Mouse (Mus musculus): ENCODE measurements around the gene Kcnj9. TPM values are rescaled to one million over a fixed set of nuclear protein-coding genes. Genes with fewer than 3 reads are reported as not detected.

The Kcnj9 gene
- polyA plus RNA-seq, 1 experiment from 2014 or later: 0.04 TPM

DNA sequence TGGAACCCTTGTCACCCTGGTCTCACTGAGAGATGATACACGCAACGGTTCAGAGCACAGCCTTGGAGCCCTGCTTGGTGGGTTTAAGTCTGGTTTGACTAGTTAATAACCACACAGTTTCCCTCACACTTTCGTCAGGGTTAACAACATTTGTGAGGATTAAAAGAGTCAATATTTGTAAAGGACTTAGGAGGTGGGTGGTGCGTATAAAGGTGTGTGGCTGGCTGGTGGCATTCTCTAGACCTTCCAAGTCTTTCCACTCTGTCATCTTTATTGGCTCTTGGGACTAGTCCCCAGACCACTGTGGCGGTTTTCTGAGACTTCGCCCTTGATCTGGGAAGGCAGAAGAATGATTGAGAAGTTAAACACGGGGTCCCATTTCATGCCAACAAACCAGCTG is 15.7 kb upstream of the Kcnj9 start:
- no peak overlapping the region for H3K9ac ChIP-seq
- H3K9me3 ChIP-seq (ENCODE audit: low read depth, low read length): no peaks in the 10 kb centered on the region
- DNase-seq (peak; percentile 29), ATAC-seq (ENCODE audit: insufficient read depth) (peak; percentile 21; the same call in 1 of the 2 replicates)
- no peak overlapping the region for H3K4me3 ChIP-seq (ENCODE audit: low read depth, low read length)
- TF ChIP-seq CTCF (IDR thresholded peaks at IDR 0.05; ENCODE audit: low read depth): no peak
- H3K27me3 ChIP-seq (ENCODE audit: insufficient read depth, low read length): peaks cover 23% of the 10 kb centered on the region
- peak overlapping the region; percentile 42; the same call in 1 of the 2 replicates for H3K27ac ChIP-seq (ENCODE audit: low read depth)
- no peaks in the 10 kb centered on the region for H3K36me3 ChIP-seq (ENCODE audit: insufficient read depth)
- no peaks in the 10 kb centered on the region; the same call in 1 of the 2 replicates for H3K4me1 ChIP-seq (ENCODE audit: insufficient read depth)
- 0 out of 2 replicates have a peak overlapping the region, but pooled peaks have one; percentile 8 for H3K4me2 ChIP-seq
- WGBS: 52% methylated on average over 7 of the region's 7 CpGs

DNA sequence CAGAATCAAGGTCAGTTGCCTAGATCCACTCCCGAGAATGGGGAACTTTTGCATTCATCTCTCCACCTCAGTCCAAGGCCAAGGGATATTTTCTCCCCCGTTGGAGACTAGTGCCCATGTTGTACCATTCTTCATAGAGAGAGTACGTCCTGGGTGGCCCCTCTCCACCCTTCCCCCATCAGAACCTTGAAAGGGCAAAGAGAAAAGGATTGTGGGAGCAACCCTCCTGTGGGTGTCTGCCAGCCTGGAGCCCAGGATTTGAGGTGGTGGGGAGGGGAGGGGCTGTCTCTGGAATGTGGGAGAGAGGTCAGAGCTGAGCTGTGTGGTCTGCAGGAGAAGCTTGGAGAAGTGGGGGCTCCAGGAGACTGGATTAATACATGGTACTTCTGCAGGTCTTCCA is 14.8 kb upstream of the Kcnj9 start:
- no peaks in the 10 kb centered on the region for H3K9me3 ChIP-seq (ENCODE audit: low read depth, low read length)
- peaks cover 27% of the 10 kb centered on the region for H3K27me3 ChIP-seq (ENCODE audit: insufficient read depth, low read length)
- no peak for TF ChIP-seq CTCF (IDR thresholded peaks at IDR 0.05; ENCODE audit: low read depth)
- no peak overlapping the region for H3K27ac ChIP-seq (ENCODE audit: low read depth)
- no peaks in the 10 kb centered on the region for H3K36me3 ChIP-seq (ENCODE audit: insufficient read depth)
- no peak overlapping the region for H3K9ac ChIP-seq
- ATAC-seq (ENCODE audit: insufficient read depth): no peak
- WGBS: 49% methylated on average over 3 of the region's 3 CpGs
- no peak overlapping the region for H3K4me2 ChIP-seq
- no peak for DNase-seq
- H3K4me1 ChIP-seq (ENCODE audit: insufficient read depth): no peaks in the 10 kb centered on the region; the same call in 1 of the 2 replicates
- no peak overlapping the region for H3K4me3 ChIP-seq (ENCODE audit: low read depth, low read length)

DNA sequence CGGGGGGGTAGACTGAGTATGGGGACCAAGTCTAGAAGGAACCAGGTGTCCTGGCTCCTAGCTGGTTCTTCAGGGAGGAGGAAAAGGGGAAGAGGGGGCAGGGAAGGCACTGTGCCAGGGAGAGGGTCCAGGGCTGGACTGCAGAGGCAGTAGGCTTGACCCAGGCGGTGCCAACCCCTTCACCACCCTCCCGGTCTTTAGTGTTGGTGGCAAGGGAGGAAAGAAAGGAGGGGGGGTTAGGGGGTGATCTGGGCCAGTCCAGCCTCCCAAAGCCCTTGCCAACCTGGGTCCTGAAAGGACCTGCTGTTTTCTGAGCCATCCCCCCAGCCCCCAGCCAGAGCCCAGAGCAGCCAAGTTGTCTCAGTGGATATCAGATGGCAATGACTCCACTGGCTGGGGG is 13.6 kb upstream of the Kcnj9 start:
- H3K27ac ChIP-seq (ENCODE audit: low read depth): no peak overlapping the region
- H3K9ac ChIP-seq: no peak overlapping the region
- no peak for DNase-seq
- ATAC-seq (ENCODE audit: insufficient read depth): no peak
- H3K27me3 ChIP-seq (ENCODE audit: insufficient read depth, low read length): peaks cover 27% of the 10 kb centered on the region
- no peak overlapping the region for H3K4me3 ChIP-seq (ENCODE audit: low read depth, low read length)
- no peaks in the 10 kb centered on the region for H3K36me3 ChIP-seq (ENCODE audit: insufficient read depth)
- H3K4me1 ChIP-seq (ENCODE audit: insufficient read depth): no peaks in the 10 kb centered on the region; the same call in 1 of the 2 replicates
- H3K4me2 ChIP-seq: no peak overlapping the region
- H3K9me3 ChIP-seq (ENCODE audit: low read depth, low read length): no peaks in the 10 kb centered on the region
- no peak for TF ChIP-seq CTCF (IDR thresholded peaks at IDR 0.05; ENCODE audit: low read depth)
- WGBS: 89% methylated on average over 3 of the region's 3 CpGs

DNA sequence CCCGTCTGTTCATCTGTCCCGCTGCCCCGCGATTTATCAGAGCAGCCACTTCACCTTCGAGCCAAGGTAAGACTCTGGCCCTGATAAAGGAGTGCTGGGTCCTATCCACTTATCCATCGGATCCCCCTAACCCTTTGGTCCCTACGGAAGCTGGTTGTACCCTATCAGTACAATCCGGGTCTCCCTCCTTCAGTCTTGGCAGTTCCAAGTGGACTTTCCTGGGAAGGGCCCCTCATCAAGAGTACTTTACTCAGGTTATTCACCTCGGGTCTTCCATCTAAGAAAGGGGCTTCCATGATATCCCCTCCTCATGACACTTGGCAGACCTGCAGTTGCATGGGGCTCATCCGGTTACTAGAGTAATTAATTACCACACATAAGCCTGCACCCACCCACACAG is 12.3 kb upstream of the Kcnj9 start:
- Histone ChIP-seq H3K4me3 (ENCODE audit: low read depth, low read length) (peak overlapping the region; percentile 33), H3K4me1 (ENCODE audit: insufficient read depth) (no peaks in the 10 kb centered on the region; the same call in 1 of the 2 replicates), H3K9me3 (ENCODE audit: low read depth, low read length) (no peaks in the 10 kb centered on the region), H3K27me3 (ENCODE audit: insufficient read depth, low read length) (peaks cover 27% of the 10 kb centered on the region), H3K27ac (ENCODE audit: low read depth) (no peak overlapping the region), H3K36me3 (ENCODE audit: insufficient read depth) (no peaks in the 10 kb centered on the region), H3K4me2 (peak overlapping the region; percentile 64), H3K9ac (no peak overlapping the region)
- 8% methylated on average over 10 of the region's 10 CpGs for WGBS
- DNase-seq (no peak), ATAC-seq (ENCODE audit: insufficient read depth) (no peak; the same call in 1 of the 2 replicates)
- no peak for TF ChIP-seq CTCF (IDR thresholded peaks at IDR 0.05; ENCODE audit: low read depth)

DNA sequence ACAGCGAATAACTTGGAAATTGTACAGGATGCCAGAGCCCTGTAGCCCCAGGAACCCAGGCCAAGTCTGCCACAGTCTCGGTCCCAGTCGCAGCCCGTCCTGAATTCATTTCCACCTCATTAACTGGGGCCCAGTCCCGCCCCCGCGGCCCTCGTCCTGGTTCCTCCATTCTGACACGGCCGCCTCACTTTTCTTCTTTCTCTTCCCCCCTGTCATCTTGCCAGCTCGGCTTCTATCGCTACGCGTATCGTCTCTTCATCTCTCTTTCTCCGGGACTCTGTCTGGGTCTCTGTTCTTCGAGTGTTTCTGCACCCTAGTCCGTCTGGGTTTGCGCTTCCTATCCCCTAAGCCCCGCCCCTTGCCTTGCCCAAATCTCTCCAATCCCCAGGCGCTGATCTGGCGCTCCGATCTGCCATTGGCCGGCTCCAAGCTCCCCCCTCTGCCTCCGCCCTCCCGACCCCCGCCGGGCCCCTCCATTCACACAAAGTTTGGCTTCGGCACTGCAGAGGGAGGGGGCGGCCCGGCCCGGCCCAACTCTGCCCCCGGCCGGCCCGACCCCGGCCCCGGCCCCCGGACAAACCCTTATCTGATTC is 11.7 kb upstream of the Kcnj9 start, which contains the start of gene Kcnj10:
Gene Kcnj10, plus strand, starts transcription at position 482 of the 593 bp plus-strand sequence.
- peak within 1 kb of the TSS; percentile 33 for H3K4me3 ChIP-seq (ENCODE audit: low read depth, low read length)
- DNase-seq: peak; percentile 87
- no peaks in the 10 kb centered on the region for H3K9me3 ChIP-seq (ENCODE audit: low read depth, low read length)
- H3K27ac ChIP-seq (ENCODE audit: low read depth): no peak within 1 kb of the TSS
- under 1% methylated on average over 38 of the region's 38 CpGs for WGBS
- no peak for TF ChIP-seq CTCF (IDR thresholded peaks at IDR 0.05; ENCODE audit: low read depth)
- peak within 1 kb of the TSS; percentile 64 for H3K4me2 ChIP-seq
- peaks cover 32% of the 10 kb centered on the region for H3K27me3 ChIP-seq (ENCODE audit: insufficient read depth, low read length)
- no peaks in the 10 kb centered on the region for H3K36me3 ChIP-seq (ENCODE audit: insufficient read depth)
- no peak within 1 kb of the TSS for H3K9ac ChIP-seq
- H3K4me1 ChIP-seq (ENCODE audit: insufficient read depth): no peaks in the 10 kb centered on the region; the same call in 1 of the 2 replicates
- ATAC-seq (ENCODE audit: insufficient read depth): peak; percentile 93

DNA sequence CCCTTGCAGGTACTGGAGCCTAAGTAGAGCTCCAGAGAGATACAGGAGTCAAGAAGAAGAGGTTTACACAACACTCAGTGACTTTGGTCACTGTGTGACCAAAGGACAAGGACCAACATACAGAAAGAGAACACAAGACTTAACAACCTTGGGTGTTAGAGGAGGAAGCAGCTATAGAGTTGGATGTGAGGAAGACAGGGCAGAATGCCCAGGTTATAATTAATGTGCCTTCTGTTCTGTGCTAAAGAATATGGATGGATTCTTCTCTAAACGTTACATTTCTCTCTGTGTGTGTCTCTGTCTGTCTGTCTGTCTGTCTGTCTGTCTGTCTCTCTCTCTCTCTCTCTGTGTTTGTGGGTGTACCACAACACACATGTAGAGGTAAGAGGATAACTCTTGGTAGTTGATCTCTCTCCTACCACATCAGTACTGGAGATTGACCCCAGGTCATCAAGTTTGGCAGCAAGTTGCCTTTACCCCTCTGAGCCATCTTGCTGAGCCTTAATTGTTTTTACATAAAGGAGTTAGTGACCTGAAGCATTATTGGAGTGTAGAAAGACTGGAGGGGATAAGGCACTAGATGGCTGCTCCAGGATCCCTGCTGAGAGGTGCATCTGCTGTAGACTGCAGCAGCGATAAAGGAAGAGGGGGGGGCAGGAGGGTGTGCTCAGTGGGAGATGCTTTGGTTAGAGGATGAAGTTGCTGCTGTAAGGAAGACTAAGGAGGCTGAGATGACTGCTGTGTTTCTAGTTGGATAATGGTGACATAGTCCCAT is 8.5 kb upstream of the Kcnj9 start:
- TF ChIP-seq CTCF (IDR thresholded peaks at IDR 0.05; ENCODE audit: low read depth): no peak
- Histone ChIP-seq H3K27me3 (ENCODE audit: insufficient read depth, low read length) (peaks cover 29% of the 10 kb centered on the region), H3K4me3 (ENCODE audit: low read depth, low read length) (no peak overlapping the region), H3K9ac (no peak overlapping the region), H3K36me3 (ENCODE audit: insufficient read depth) (no peaks in the 10 kb centered on the region), H3K27ac (ENCODE audit: low read depth) (no peak overlapping the region), H3K4me1 (ENCODE audit: insufficient read depth) (no peaks in the 10 kb centered on the region; the same call in 1 of the 2 replicates), H3K9me3 (ENCODE audit: low read depth, low read length) (no peaks in the 10 kb centered on the region), H3K4me2 (no peak overlapping the region)
- WGBS: 34% methylated on average over 2 of the region's 2 CpGs
- no peak for ATAC-seq (ENCODE audit: insufficient read depth)
- no peak for DNase-seq

DNA sequence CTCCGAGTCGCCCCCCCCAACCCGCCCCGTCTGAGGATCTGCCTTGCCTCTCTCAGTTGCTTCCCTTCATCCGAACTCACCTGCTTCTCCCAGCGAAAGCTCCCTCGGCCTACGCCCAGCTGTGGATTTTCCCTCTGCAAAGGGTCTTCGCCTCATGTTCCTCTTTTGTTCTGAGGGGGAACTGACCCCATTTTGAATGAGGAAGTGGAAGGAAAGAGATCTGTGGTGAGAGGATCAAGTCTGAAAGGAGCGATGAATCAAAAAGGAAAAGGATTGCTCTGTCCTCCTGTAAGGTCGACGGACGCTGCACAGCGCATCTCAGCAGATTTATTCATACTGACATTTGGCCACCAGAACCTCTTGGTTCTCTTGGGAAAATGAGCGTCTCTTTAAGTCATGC is 6.7 kb upstream of the Kcnj9 start:
- 64% methylated on average over 15 of the region's 15 CpGs for WGBS
- Histone ChIP-seq H3K36me3 (ENCODE audit: insufficient read depth) (no peaks in the 10 kb centered on the region), H3K9me3 (ENCODE audit: low read depth, low read length) (no peaks in the 10 kb centered on the region), H3K27ac (ENCODE audit: low read depth) (no peak overlapping the region), H3K27me3 (ENCODE audit: insufficient read depth, low read length) (peaks cover 14% of the 10 kb centered on the region), H3K9ac (no peak overlapping the region), H3K4me3 (ENCODE audit: low read depth, low read length) (no peak overlapping the region), H3K4me1 (ENCODE audit: insufficient read depth) (no peaks in the 10 kb centered on the region; the same call in 1 of the 2 replicates), H3K4me2 (no peak overlapping the region)
- no peak for TF ChIP-seq CTCF (IDR thresholded peaks at IDR 0.05; ENCODE audit: low read depth)
- no peak for DNase-seq
- ATAC-seq (ENCODE audit: insufficient read depth): no peak
